31 mouse cellular contexts compared by ENCODE assay signal in the genomic region with DNA sequence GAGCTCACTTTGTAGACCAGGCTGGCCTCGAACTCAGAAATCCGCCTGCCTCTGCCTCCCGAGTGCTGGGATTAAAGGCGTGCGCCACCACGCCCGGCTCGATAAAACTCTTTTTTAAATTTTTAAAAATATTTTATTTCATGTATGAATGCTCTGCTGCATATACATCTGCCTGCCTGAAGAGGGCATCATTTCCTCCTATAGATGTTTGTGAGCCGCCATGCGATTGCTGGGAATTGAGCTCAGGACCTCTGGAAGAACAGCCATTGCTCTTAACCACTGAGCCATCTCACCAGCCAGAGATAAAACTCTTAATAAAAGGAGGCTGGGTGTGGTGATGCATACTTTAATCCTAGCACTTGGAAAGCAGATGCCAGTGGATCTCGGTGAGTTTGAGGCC. TPM values are rescaled to one million over a fixed set of nuclear protein-coding genes. Genes with fewer than 3 reads are reported as not detected.
DNase-seq lines count a peak whose midpoint lies in the region; ATAC-seq and TF ChIP-seq lines count a peak whose summit lies in the region.
"Had no signal": no experiment of that assay in that cellular context is flagged by ENCODE, and none has a peak within 500 bp of the region (broad histone marks: within the 10 kb centered on the region; RNA-seq: fewer than 3 reads in every experiment).

No protein-coding gene starts in this region.

- in situ Hi-C loops in ES-E14 (cut with MboI; ENCODE audit: low sequenced_read_pairs in 2 of 2, unreplicated experiment in 2 of 2): no loop called here

- H3K4me2 ChIP-seq in midbrain, postnatal 0 days (ENCODE audit: low read depth, low read length, poor library complexity, severe bottlenecking): no peak overlapping the region
- no peak overlapping the region for H3K4me2 ChIP-seq in midbrain, embryonic 15.5 days
- H3K4me2 ChIP-seq in stomach, postnatal 0 days (replicated peaks; ENCODE audit: low read depth): no peak overlapping the region
- H3K4me2 ChIP-seq: embryonic facial prominence, embryonic 12.5 days; embryonic facial prominence, embryonic 15.5 days; heart, embryonic 13.5 days; hindbrain, embryonic 14.5 days had no signal

- H3K27ac ChIP-seq in layer of hippocampus, adult 2 months: no peak overlapping the region
- no peak overlapping the region for H3K27ac ChIP-seq in midbrain, postnatal 0 days (ENCODE audit: low read depth, low read length)
- H3K27ac ChIP-seq in midbrain, embryonic 15.5 days: no peak overlapping the region
- H3K27ac ChIP-seq in ES-E14 (ENCODE audit: insufficient read depth, low read depth, low read length, poor library complexity, severe bottlenecking): no peak overlapping the region
- no peak overlapping the region for H3K27ac ChIP-seq in stomach, postnatal 0 days (replicated peaks)
- H3K27ac ChIP-seq: embryonic facial prominence, embryonic 12.5 days; embryonic facial prominence, embryonic 15.5 days; heart, adult 2 months; heart, embryonic 10.5 days; heart, embryonic 13.5 days; hindbrain, embryonic 14.5 days had no signal

- no peaks in the 10 kb centered on the region for H3K9me3 ChIP-seq in midbrain, postnatal 0 days (ENCODE audit: low read length)
- no peaks in the 10 kb centered on the region for H3K9me3 ChIP-seq in midbrain, embryonic 15.5 days
- no peaks in the 10 kb centered on the region for H3K9me3 ChIP-seq in ES-E14 (ENCODE audit: control insufficient read depth, insufficient read depth, low read depth, low read length)
- no peaks in the 10 kb centered on the region for H3K9me3 ChIP-seq in stomach, postnatal 0 days (ENCODE audit: control insufficient read depth, low read length)
- H3K9me3 ChIP-seq: embryonic facial prominence, embryonic 12.5 days; embryonic facial prominence, embryonic 15.5 days; heart, embryonic 10.5 days; heart, embryonic 13.5 days had no signal

- TF ChIP-seq EP300 in stomach, postnatal 0 days (optimal IDR thresholded peaks at IDR 0.05): no peak

- no peak overlapping the region for H3K9ac ChIP-seq in midbrain, postnatal 0 days (replicated peaks; ENCODE audit: low read length, poor library complexity, severe bottlenecking)
- H3K9ac ChIP-seq in midbrain, embryonic 15.5 days: no peak overlapping the region
- peak overlapping the region; percentile 19; the same call in 1 of the 2 replicates for H3K9ac ChIP-seq in ES-E14 (ENCODE audit: insufficient read depth, low read depth, low read length, poor library complexity, severe bottlenecking)
- H3K9ac ChIP-seq in stomach, postnatal 0 days (ENCODE audit: low read length): no peak overlapping the region
- H3K9ac ChIP-seq: embryonic facial prominence, embryonic 12.5 days; embryonic facial prominence, embryonic 15.5 days; forebrain, postnatal 0 days; heart, embryonic 13.5 days; hindbrain, embryonic 14.5 days had no signal

- DNase-seq in layer of hippocampus, adult 2 months (ENCODE audit: low spot score in 2 of 2): no peak
- DNase-seq in layer of hippocampus, postnatal 36 days: no peak
- DNase-seq in midbrain, postnatal 0 days (ENCODE audit: low spot score): no peak
- no peak for DNase-seq in ES-E14 (ENCODE audit: low read depth, low spot score)
- no peak for DNase-seq in stomach, postnatal 0 days (ENCODE audit: low spot score)
- no peak for DNase-seq in embryo, embryonic 10.5 days (ENCODE audit: low spot score)
- no peak for DNase-seq in cerebellum, adult 9-11 months
- DNase-seq: adrenal gland, adult 2 months; B cell, adult 2 months; cerebellum, adult 11 months; cerebellum, adult 2 months; cerebellum, postnatal 36 days; forebrain, postnatal 0 days; gastrocnemius, postnatal 10 days; gastrocnemius, postnatal 36 days; heart, adult 2 months; heart, postnatal 14 days; heart, postnatal 4 days had no signal

- TF ChIP-seq CTCF in layer of hippocampus, adult 2 months (conservative IDR thresholded peaks at IDR 0.05): peak; percentile 45
- peak; percentile 14; the same call in 1 of the 2 replicates for TF ChIP-seq CTCF in midbrain, postnatal 0 days (IDR thresholded peaks at IDR 0.05)
- 0 out of 2 replicates have a peak, but pooled peaks have one; percentile 5 for TF ChIP-seq CTCF in stomach, postnatal 0 days (IDR thresholded peaks at IDR 0.05; ENCODE audit: low read depth)

- no peaks in the 10 kb centered on the region for H3K4me1 ChIP-seq in midbrain, postnatal 0 days (ENCODE audit: insufficient read depth, low read length)
- H3K4me1 ChIP-seq in midbrain, embryonic 15.5 days: no peaks in the 10 kb centered on the region
- H3K4me1 ChIP-seq in ES-E14 (ENCODE audit: control insufficient read depth in 2 of 2, insufficient read depth in 2 of 2, low read length in 2 of 2, poor library complexity in 1 of 2): peaks cover 0 to 8% of the 10 kb centered on the region in 2 experiments; a peak in 1 of 4 replicates
- H3K4me1 ChIP-seq in stomach, postnatal 0 days (replicated peaks; ENCODE audit: control insufficient read depth, insufficient read depth): no peaks in the 10 kb centered on the region
- H3K4me1 ChIP-seq: embryonic facial prominence, embryonic 12.5 days; embryonic facial prominence, embryonic 15.5 days; heart, embryonic 10.5 days had no signal

- H3K4me3 ChIP-seq in layer of hippocampus, adult 2 months: no peak overlapping the region
- no peak overlapping the region for H3K4me3 ChIP-seq in midbrain, postnatal 0 days (ENCODE audit: low read depth, low read length)
- no peak overlapping the region for H3K4me3 ChIP-seq in midbrain, embryonic 15.5 days
- H3K4me3 ChIP-seq in ES-E14 (ENCODE audit: insufficient read depth in 1 of 2, low read depth in 1 of 2, low read length in 2 of 2, poor library complexity in 1 of 2, severe bottlenecking in 1 of 2): no peak overlapping the region
- H3K4me3 ChIP-seq in stomach, postnatal 0 days (ENCODE audit: low read depth, low read length): no peak overlapping the region
- H3K4me3 ChIP-seq: embryonic facial prominence, embryonic 12.5 days; embryonic facial prominence, embryonic 15.5 days; heart, adult 2 months; heart, embryonic 10.5 days; heart, embryonic 13.5 days had no signal

- H3K36me3 ChIP-seq in midbrain, postnatal 0 days (ENCODE audit: insufficient read depth, low read length): no peaks in the 10 kb centered on the region
- no peaks in the 10 kb centered on the region for H3K36me3 ChIP-seq in midbrain, embryonic 15.5 days (replicated peaks)
- H3K36me3 ChIP-seq in ES-E14 (ENCODE audit: control insufficient read depth, insufficient read depth, low read length, poor library complexity, severe bottlenecking): no peaks in the 10 kb centered on the region
- H3K36me3 ChIP-seq in stomach, postnatal 0 days (ENCODE audit: control insufficient read depth, insufficient read depth, low read length): no peaks in the 10 kb centered on the region
- H3K36me3 ChIP-seq: embryonic facial prominence, embryonic 12.5 days; embryonic facial prominence, embryonic 15.5 days; heart, embryonic 10.5 days; heart, embryonic 13.5 days had no signal

- ATAC-seq in midbrain, postnatal 0 days (ENCODE audit: low FRiP score): no peak
- ATAC-seq in midbrain, embryonic 15.5 days (replicated peaks): no peak
- ATAC-seq in stomach, postnatal 0 days (ENCODE audit: low FRiP score, low TSS enrichment): no peak
- ATAC-seq: forebrain, embryonic 14.5 days; forebrain, postnatal 0 days; intestine, postnatal 0 days had no signal

- 87% methylated on average over 9 of the region's 11 CpGs for WGBS in midbrain, postnatal 0 days
- 93% methylated on average over 11 of the region's 11 CpGs for WGBS in midbrain, embryonic 15.5 days
- 84% methylated on average over 10 of the region's 11 CpGs for WGBS in stomach, postnatal 0 days

- no peaks in the 10 kb centered on the region for H3K27me3 ChIP-seq in midbrain, postnatal 0 days (ENCODE audit: insufficient read depth, low read length)
- no peaks in the 10 kb centered on the region for H3K27me3 ChIP-seq in midbrain, embryonic 15.5 days (replicated peaks)
- H3K27me3 ChIP-seq in stomach, postnatal 0 days (ENCODE audit: control insufficient read depth, insufficient read depth, low read length): no peaks in the 10 kb centered on the region
- H3K27me3 ChIP-seq: CH12.LX; embryonic facial prominence, embryonic 12.5 days; embryonic facial prominence, embryonic 15.5 days; heart, embryonic 13.5 days had no signal

TF ChIP-seq in ES-E14, 5 proteins besides CTCF, POLR2A, EP300 and RAD21:
- TF ChIP-seq ZNF384 (IDR thresholded peaks at IDR 0.05; ENCODE audit: low read depth, low read length) (no peak), MAFK (IDR thresholded peaks at IDR 0.05; ENCODE audit: insufficient read depth, low read depth, low read length) (no peak), HCFC1 (IDR thresholded peaks at IDR 0.05; ENCODE audit: borderline replicate concordance, insufficient read depth, low read length) (no peak), CHD2 (IDR thresholded peaks at IDR 0.05; ENCODE audit: low read depth, low read length) (no peak), ZC3H11A (IDR thresholded peaks at IDR 0.05; ENCODE audit: borderline replicate concordance, low read depth, low read length) (no peak)

RNA-seq across cellular contexts. Expression of gene Cacng6, which starts 16.0 kb away (rescaled TPM):
- 1 to 10 TPM; 1.9 to 2.2 TPM for total RNA-seq in layer of hippocampus, adult 2 months (2021)
- 1 to 10 TPM; 1.5 to 1.6 TPM for total RNA-seq in layer of hippocampus, postnatal 36 days (2021)
- not detected in 2 replicates for total RNA-seq in midbrain, postnatal 0 days (2014; rRNA removed)
- 0.20 TPM in 1 of 2 replicates, not detected in the other for polyA plus RNA-seq in midbrain, postnatal 0 days (2015; fragmentation: Nextera tagmentation; extraction: Ambion mirVana)
- polyA plus RNA-seq in midbrain, embryonic 15.5 days (2015; fragmentation: Nextera tagmentation; extraction: Ambion mirVana): not detected in 2 replicates
- 5.8 and 6.1 TPM in 2 replicates for total RNA-seq in ES-E14 (2012; rRNA removed)
- 0.22 and 0.39 TPM in 2 replicates for polyA plus RNA-seq in stomach, postnatal 0 days (2015; fragmentation: Nextera tagmentation; extraction: Ambion mirVana)
- total RNA-seq: adrenal gland, postnatal 14 days; CH12.LX; granulocyte monocyte progenitor cell, adult 5-6 weeks; MEL had no signal
- polyA plus RNA-seq: adrenal gland, adult 2 months; hindbrain, embryonic 14.5 days; intestine, embryonic 14.5 days had no signal

RNA-seq across cellular contexts. Expression of gene Cacng8, which starts 49.5 kb away (rescaled TPM):
- total RNA-seq in layer of hippocampus, adult 2 months (2021): 100 to 1,000 TPM; 411 to 415 TPM
- total RNA-seq in layer of hippocampus, postnatal 36 days (2021): 100 to 1,000 TPM; 406 to 411 TPM
- total RNA-seq in midbrain, postnatal 0 days (2014; rRNA removed): 44.0 and 59.0 TPM in 2 replicates
- polyA plus RNA-seq in midbrain, postnatal 0 days (2015; fragmentation: Nextera tagmentation; extraction: Ambion mirVana): 20.8 and 21.4 TPM in 2 replicates
- polyA plus RNA-seq in midbrain, embryonic 15.5 days (2015; fragmentation: Nextera tagmentation; extraction: Ambion mirVana): 18.3 and 19.0 TPM in 2 replicates
- 7.8 and 9.8 TPM in 2 replicates for total RNA-seq in ES-E14 (2012; rRNA removed)
- 0.29 and 0.35 TPM in 2 replicates for polyA plus RNA-seq in stomach, postnatal 0 days (2015; fragmentation: Nextera tagmentation; extraction: Ambion mirVana)
- total RNA-seq: gastrocnemius, postnatal 36 days; granulocyte monocyte progenitor cell, adult 5-6 weeks; heart, adult 2 months; heart, postnatal 14 days had no signal
- polyA plus RNA-seq: heart, adult 2 months had no signal
